Mouse (Mus musculus): ENCODE data around the gene Stmn3.
"Not testable (repeated sequence)": the region's sequence is repeated elsewhere in the genome, so short reads cannot be mapped to it uniquely, and the experiment has no call there.

Stmn3 gene

GRCm38 (mm10) chr2:181314080-181314810 is at the start of gene Stmn3:
Stmn3 (minus strand) TSS chr2:181314500.
- CTCF ChIA-PET = no interaction called here

- CTCF ChIA-PET = no interaction called here
These were observed 49.6 kb upstream of the Stmn3 start for GRCm38 (mm10) chr2:181363946-181364345.

GRCm38 (mm10) chr2:181356780-181357179 is 42.5 kb upstream of the Stmn3 start:
- CTCF ChIA-PET = no interaction called here

- CTCF ChIA-PET = no interaction called here
These were observed 28.5 kb upstream of the Stmn3 start for GRCm38 (mm10) chr2:181342766-181343165.

- CTCF ChIA-PET = no interaction called here
These were observed 26.1 kb upstream of the Stmn3 start for GRCm38 (mm10) chr2:181340426-181340825.

GRCm38 (mm10) chr2:181334023-181334422 is 19.7 kb upstream of the Stmn3 start:
- CTCF ChIA-PET = interaction anchor here (1.9 kb wide), 1 partner anchor 147 kb away, joined by 5 read pairs; the partner anchor contains the start of gene Ppdpf

- CTCF ChIA-PET = no interaction called here
These were observed 18.2 kb upstream of the Stmn3 start for GRCm38 (mm10) chr2:181332542-181332941.

GRCm38 (mm10) chr2:181326098-181326497 is 11.8 kb upstream of the Stmn3 start:
- CTCF ChIA-PET = no interaction called here

GRCm38 (mm10) chr2:181322136-181322535 is 7.8 kb upstream of the Stmn3 start:
- CTCF ChIA-PET = no interaction called here

- CTCF ChIA-PET = no interaction called here
These were observed 5.8 kb upstream of the Stmn3 start for GRCm38 (mm10) chr2:181320103-181320499.

- CTCF ChIA-PET = interaction anchor here (0.7 kb wide), 1 partner anchor 134 kb away, joined by 3 read pairs; no protein-coding TSS in a partner anchor
These were observed 5.2 kb upstream of the Stmn3 start, which contains the start of gene Rtel1 for GRCm38 (mm10) chr2:181319248-181320102. Rtel1 (plus strand) TSS chr2:181319739.

GRCm38 (mm10) chr2:181313344-181314079 is 788 bp downstream of the Stmn3 start:
- CTCF ChIA-PET = no interaction called here

- CTCF ChIA-PET = no interaction called here
These were observed 1.3 kb downstream of the Stmn3 start for GRCm38 (mm10) chr2:181313006-181313343.

- CTCF ChIA-PET = no interaction called here
These were observed 1.9 kb downstream of the Stmn3 start for GRCm38 (mm10) chr2:181312435-181312834.

GRCm38 (mm10) chr2:181307144-181307804 is 7.0 kb downstream of the Stmn3 start:
- CTCF ChIA-PET = interaction anchor here (0.9 kb wide), 1 partner anchor 121 kb away, joined by 3 read pairs; the partner anchor contains the start of gene Ppdpf

- CTCF ChIA-PET = interaction anchor here (0.9 kb wide), 1 partner anchor 20 kb away, joined by 4 read pairs; no protein-coding TSS in a partner anchor
These were observed 9.4 kb downstream of the Stmn3 start for GRCm38 (mm10) chr2:181304944-181305343.

- CTCF ChIA-PET = interaction anchor here (0.5 to 0.6 kb wide), 2 partner anchors 17 to 565 kb away, joined by 3 read pairs; no protein-coding TSS in a partner anchor
These were observed 12.3 kb downstream of the Stmn3 start for GRCm38 (mm10) chr2:181302041-181302440.

- CTCF ChIA-PET = no interaction called here
These were observed 23.4 kb downstream of the Stmn3 start for GRCm38 (mm10) chr2:181290937-181291336.

GRCm38 (mm10) chr2:181288691-181289090 is 25.6 kb downstream of the Stmn3 start:
- CTCF ChIA-PET = no interaction called here

- CTCF ChIA-PET = not testable (repeated sequence)
These were observed 26.3 kb downstream of the Stmn3 start, which contains the start of gene Gmeb2 for GRCm38 (mm10) chr2:181287958-181288350. Gmeb2 (minus strand) TSS chr2:181288035.

GRCm38 (mm10) chr2:181287338-181287957 is 26.9 kb downstream of the Stmn3 start:
- CTCF ChIA-PET = interaction anchor here (0.7 kb wide), 1 partner anchor 312 kb away, joined by 4 read pairs; no protein-coding TSS in a partner anchor
